Mouse (Mus musculus) heart, embryonic 11.5 days (tissue): ENCODE data around the gene Alpk1. TPM values are rescaled to one million over a fixed set of nuclear protein-coding genes. Genes with fewer than 3 reads are reported as not detected.

ENCODE experiments used
- ATAC-seq: fragments of 200-750 bp; cut with Nextera tagmentation; replicated peaks from 2 replicates; pipeline ENCODE4 v1.8.0; 2017; ENCODE audit warnings: moderate library complexity; ENCODE audit not compliant: insufficient number of reproducible peaks, low FRiP score, low TSS enrichment
- H3K27ac ChIP-seq: fragments of 300-500 bp; sonication (generic); 2 replicates; pipeline ENCODE4 v1.5.1; 2014; ENCODE audit warnings: mild to moderate bottlenecking, low read depth, low read length
- H3K27me3 ChIP-seq: fragments of 300-500 bp; sonication (generic); 2 replicates; pipeline ENCODE4 v1.6.1; 2014; ENCODE audit warnings: mild to moderate bottlenecking, low read length, mixed read lengths; ENCODE audit not compliant: control insufficient read depth, insufficient read depth
- H3K36me3 ChIP-seq: fragments of 300-500 bp; sonication (generic); 2 replicates; pipeline ENCODE4 v1.6.1; 2014; ENCODE audit warnings: mild to moderate bottlenecking, low read length, moderate library complexity, mixed read lengths; ENCODE audit not compliant: control insufficient read depth, insufficient read depth
- H3K4me1 ChIP-seq: fragments of 300-500 bp; sonication (generic); 2 replicates; pipeline ENCODE4 v1.6.1; 2014; ENCODE audit warnings: low read length; ENCODE audit not compliant: control insufficient read depth, insufficient read depth
- H3K4me2 ChIP-seq: fragments of 300-500 bp; sonication (generic); 2 replicates; pipeline ENCODE4 v1.6.1; 2014; ENCODE audit warnings: mild to moderate bottlenecking, moderate library complexity
- H3K4me3 ChIP-seq: fragments of 300-500 bp; sonication (generic); 2 replicates; pipeline ENCODE4 v1.5.1; 2014; ENCODE audit warnings: low read depth, low read length
- H3K9ac ChIP-seq: fragments of 300-500 bp; sonication (generic); 2 replicates; pipeline ENCODE4 v1.6.1; 2014; ENCODE audit warnings: mild to moderate bottlenecking, low read depth, low read length, moderate library complexity
- H3K9me3 ChIP-seq: fragments of 300-500 bp; sonication (generic); replicated peaks from 2 replicates; pipeline ENCODE4 v1.6.1; 2016; ENCODE audit warnings: low read length; ENCODE audit not compliant: control insufficient read depth
- WGBS: fragments of 180-500 bp; shearing (Covaris S2); extraction: QIAGEN DNeasy Blood & Tissue Kit; methylation state at CpG from one replicate; pipeline ENCODE4 v1.1.7; 2014; ENCODE audit not compliant: insufficient replicate concordance; 5-methylcytosine and 5-hydroxymethylcytosine counted together
- polyA plus RNA-seq: library from polyadenylated mRNA; unstranded; fragments of >200 nt; fragmentation: Nextera tagmentation; extraction: Ambion mirVana; gene quantifications from 2 replicates; pipeline ENCODE4 v1.2.1, GENCODE M21; 2014

Gene Alpk1
- polyA plus RNA-seq, 1 experiment from 2014 or later, result 1.2 TPM

GRCm38 (mm10) chr3:127720948-127721347, 59.4 kb downstream of the Alpk1 start:
- Histone ChIP-seq H3K4me3 (no peak overlapping the region), H3K36me3 (no peaks in the 10 kb centered on the region), H3K27me3 (no peaks in the 10 kb centered on the region), H3K9ac (no peak overlapping the region), H3K4me1 (no peaks in the 10 kb centered on the region), H3K27ac (no peak overlapping the region), H3K4me2 (no peak overlapping the region), H3K9me3 (no peaks in the 10 kb centered on the region)
- ATAC-seq, result no peak
- 76% methylated on average over 4 of the region's 4 CpGs for WGBS

- Histone ChIP-seq H3K27me3 (no peaks in the 10 kb centered on the region), H3K27ac (no peak overlapping the region), H3K9ac (no peak overlapping the region), H3K36me3 (no peaks in the 10 kb centered on the region), H3K4me3 (no peak overlapping the region), H3K9me3 (no peaks in the 10 kb centered on the region), H3K4me2 (no peak overlapping the region), H3K4me1 (no peaks in the 10 kb centered on the region)
- ATAC-seq, result no peak
- WGBS, result 82% methylated on average over 6 of the region's 6 CpGs
Measured at GRCm38 (mm10) chr3:127720050-127720449, 60.3 kb downstream of the Alpk1 start.

DNA sequence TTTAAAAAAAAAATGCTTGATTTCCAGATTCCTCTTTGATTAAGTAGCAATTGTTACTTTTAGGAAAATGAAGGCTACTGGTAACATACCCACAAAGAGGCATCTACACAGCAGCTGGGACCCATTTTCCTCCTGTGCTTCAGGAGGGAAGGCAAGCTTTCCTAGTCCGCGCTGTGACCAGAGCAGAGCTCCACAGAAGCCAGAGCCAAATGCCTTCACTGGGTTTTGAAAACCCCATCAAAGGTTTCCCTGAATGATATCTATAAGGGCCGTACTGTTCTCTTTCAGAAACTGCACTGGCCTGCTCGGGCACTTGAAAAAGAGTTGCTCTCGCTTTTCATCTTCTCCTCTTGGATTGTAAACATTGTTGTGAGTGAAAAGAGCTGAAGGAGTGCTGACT, 60.7 kb downstream of the Alpk1 start:
- no peak overlapping the region for H3K9ac ChIP-seq
- no peaks in the 10 kb centered on the region for H3K27me3 ChIP-seq
- 68% methylated on average over 5 of the region's 5 CpGs for WGBS

DNA sequence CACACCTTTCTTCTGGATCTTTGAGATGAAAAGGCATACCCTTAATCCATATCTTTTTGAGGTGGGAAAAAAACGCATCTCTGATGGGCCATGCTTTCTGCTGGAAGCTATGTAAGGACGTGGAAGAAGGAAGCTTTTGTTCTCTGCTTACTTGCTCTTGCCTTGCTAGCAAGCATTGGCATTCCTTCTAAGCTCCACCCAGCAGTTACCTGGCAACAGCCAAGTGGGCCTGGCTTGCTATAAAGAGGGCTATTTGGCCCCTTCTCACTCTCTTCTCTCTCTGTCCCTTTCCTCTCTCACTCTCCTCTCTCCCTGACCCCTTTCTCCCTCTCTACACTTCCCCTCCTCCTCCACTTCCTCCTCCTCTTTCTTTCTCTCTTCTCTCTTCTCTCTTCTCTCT, 63.6 kb downstream of the Alpk1 start:
- no peak overlapping the region for H3K4me2 ChIP-seq
- WGBS, result 32% methylated on average over 2 of the region's 2 CpGs
- no peak overlapping the region for H3K27ac ChIP-seq
- no peaks in the 10 kb centered on the region for H3K27me3 ChIP-seq
- no peaks in the 10 kb centered on the region for H3K36me3 ChIP-seq
- no peaks in the 10 kb centered on the region for H3K9me3 ChIP-seq
- ATAC-seq, result no peak
- no peak overlapping the region for H3K4me3 ChIP-seq
- no peaks in the 10 kb centered on the region for H3K4me1 ChIP-seq
- H3K9ac ChIP-seq, result no peak overlapping the region

More for the DNA sequence above, 60.7 kb downstream of the Alpk1 start:
- no peak overlapping the region for H3K4me3 ChIP-seq
- H3K4me1 ChIP-seq, result no peaks in the 10 kb centered on the region
- H3K9me3 ChIP-seq, result no peaks in the 10 kb centered on the region
- H3K36me3 ChIP-seq, result no peaks in the 10 kb centered on the region
- H3K4me2 ChIP-seq, result no peak overlapping the region
- ATAC-seq, result no peak
- H3K27ac ChIP-seq, result no peak overlapping the region

DNA sequence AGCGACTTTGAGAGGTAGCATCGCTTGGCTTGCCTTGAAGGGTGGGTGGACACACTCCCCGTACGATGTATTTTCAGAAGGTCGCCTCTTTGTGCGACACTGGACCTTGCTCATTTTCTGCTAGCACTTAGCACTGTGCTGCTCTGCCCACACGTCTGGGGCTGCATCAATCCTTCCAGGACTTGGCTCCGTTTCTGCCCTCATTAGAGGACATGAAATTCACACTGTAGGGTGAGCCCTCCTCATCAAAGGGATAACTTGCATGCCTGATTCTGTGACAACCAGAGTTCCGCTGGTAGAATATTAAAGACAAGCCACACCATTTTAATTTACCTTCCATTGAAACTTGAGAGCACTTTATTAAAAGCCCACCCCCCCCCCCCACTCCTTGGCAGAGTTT, 67.2 kb downstream of the Alpk1 start:
- H3K4me1 ChIP-seq, result no peaks in the 10 kb centered on the region
- 71% methylated on average over 9 of the region's 9 CpGs for WGBS
- H3K4me3 ChIP-seq, result no peak overlapping the region
- H3K9ac ChIP-seq, result no peak overlapping the region
- H3K27me3 ChIP-seq, result no peaks in the 10 kb centered on the region
- H3K9me3 ChIP-seq, result no peaks in the 10 kb centered on the region
- no peaks in the 10 kb centered on the region for H3K36me3 ChIP-seq
- H3K4me2 ChIP-seq, result no peak overlapping the region
- no peak for ATAC-seq
- no peak overlapping the region for H3K27ac ChIP-seq

DNA sequence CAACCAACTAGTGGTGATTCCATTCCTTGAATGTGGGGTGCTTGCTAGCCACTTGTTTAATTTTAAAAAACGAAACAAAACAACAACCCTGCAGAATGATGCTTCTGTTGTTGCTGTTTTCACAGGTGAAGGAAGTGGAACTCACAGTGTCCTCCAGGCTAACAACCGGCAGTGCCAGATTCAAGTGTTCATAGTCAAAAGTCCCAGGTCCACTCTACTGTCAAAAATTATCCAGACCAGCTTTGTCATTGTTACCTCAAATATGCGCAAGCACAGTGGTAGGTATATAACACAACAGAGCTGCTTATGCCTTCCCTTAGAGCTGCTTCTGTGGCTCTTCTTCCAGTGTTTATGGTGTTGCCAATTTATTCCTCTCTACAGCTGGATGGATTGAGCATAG, 68.8 kb downstream of the Alpk1 start:
- Histone ChIP-seq H3K9ac (no peak overlapping the region), H3K4me1 (no peaks in the 10 kb centered on the region), H3K27me3 (peaks cover 4% of the 10 kb centered on the region; the same call in 1 of the 2 replicates), H3K4me2 (no peak overlapping the region), H3K9me3 (no peaks in the 10 kb centered on the region), H3K27ac (no peak overlapping the region), H3K4me3 (no peak overlapping the region), H3K36me3 (no peaks in the 10 kb centered on the region)
- ATAC-seq, result no peak
- 76% methylated on average over 3 of the region's 3 CpGs for WGBS

DNA sequence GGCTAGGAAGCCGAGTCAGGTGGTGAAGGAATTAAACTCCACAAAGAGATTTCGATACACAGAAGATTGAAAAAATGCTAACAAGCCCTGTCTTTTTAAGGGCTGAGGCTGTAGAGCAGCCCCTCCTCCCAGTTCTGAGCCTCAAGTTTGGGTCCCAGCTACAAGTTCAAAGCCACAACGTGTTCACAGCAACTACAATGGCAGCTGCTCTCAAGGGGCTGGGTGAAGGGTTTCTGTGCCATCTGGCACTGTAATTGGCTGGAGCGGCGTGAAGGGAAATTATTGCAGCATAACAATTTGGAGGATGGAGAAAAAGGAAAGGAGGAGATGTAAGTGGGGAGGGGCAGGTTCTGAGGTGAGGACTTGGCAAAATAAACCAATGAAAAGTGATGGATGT, 73.2 kb downstream of the Alpk1 start:
- 75% methylated on average over 5 of the region's 5 CpGs for WGBS
- Histone ChIP-seq H3K27ac (no peak overlapping the region), H3K4me2 (no peak overlapping the region), H3K4me1 (no peaks in the 10 kb centered on the region), H3K4me3 (no peak overlapping the region), H3K36me3 (no peaks in the 10 kb centered on the region), H3K27me3 (peaks cover 4% of the 10 kb centered on the region; the same call in 1 of the 2 replicates), H3K9ac (no peak overlapping the region), H3K9me3 (no peaks in the 10 kb centered on the region)
- ATAC-seq, result no peak

- Histone ChIP-seq H3K9ac (no peak overlapping the region), H3K36me3 (no peaks in the 10 kb centered on the region), H3K9me3 (no peaks in the 10 kb centered on the region), H3K4me3 (peak overlapping the region; percentile 22; the same call in 1 of the 2 replicates), H3K4me1 (no peaks in the 10 kb centered on the region), H3K27me3 (peaks cover 4% of the 10 kb centered on the region; the same call in 1 of the 2 replicates), H3K4me2 (peak overlapping the region; percentile 61), H3K27ac (no peak overlapping the region)
- WGBS, result 71% methylated on average over 8 of the region's 8 CpGs
- ATAC-seq, result no peak
Measured at GRCm38 (mm10) chr3:127706445-127707088, 73.8 kb downstream of the Alpk1 start.
